Mouse (Mus musculus): ENCODE data around the gene Smco3.

GRCm38 (mm10) chr6:136848399-136848798, 13.1 kb upstream of the Smco3 start:
- TF ChIP-seq CTCF (conservative IDR thresholded peaks at IDR 0.05; ENCODE audit: low read length) = no peak
- no peak for TF ChIP-seq NANOG (IDR thresholded peaks at IDR 0.05; ENCODE audit: borderline replicate concordance, low read length)
- no peak for TF ChIP-seq POU5F1 (IDR thresholded peaks at IDR 0.05; ENCODE audit: borderline replicate concordance, low read length)
